ENCODE assay signal across 28 mouse cellular contexts in genomic region chr13:10566825-10567224, GRCm38 (mm10).
DNase-seq lines count a peak whose midpoint lies in the region; ATAC-seq lines count a peak whose summit lies in the region.
"Had no signal": no experiment of that assay in that cellular context is flagged by ENCODE, and none has a peak within 500 bp of the region (broad histone marks: within the 10 kb centered on the region; RNA-seq: fewer than 3 reads in every experiment).

No protein-coding gene starts in this region.

- DNase-seq in frontal cortex, postnatal 25 days (ENCODE audit: low spot score in 2 of 2), result no peak
- peak; percentile 10 for DNase-seq in right cerebral cortex, adult 18-20 months
- no peak for DNase-seq in right cerebral cortex, postnatal 36 days (ENCODE audit: low spot score in 2 of 2)
- no peak for DNase-seq in hindbrain, embryonic 11.5 days (ENCODE audit: low spot score)
- DNase-seq: adrenal gland, adult 8-10 months; adrenal gland, postnatal 14 days; adrenal gland, postnatal 36 days; B cell, adult 2 months; cerebellum, adult 11 months; cerebellum, adult 18-20 months; cerebellum, adult 8-10 months; cerebellum, adult 9-11 months; cerebellum, postnatal 14 days; cerebellum, postnatal 36 days; embryo, embryonic 11 days had no signal

- H3K4me3 ChIP-seq in hindbrain, embryonic 11.5 days (ENCODE audit: low read depth, low read length), result no peak overlapping the region
- H3K4me3 ChIP-seq: embryonic facial prominence, embryonic 13.5 days; embryonic facial prominence, embryonic 15.5 days; erythroblast, embryonic 14.5 days; forebrain, embryonic 10.5 days; forebrain, embryonic 12.5 days had no signal

- no peak overlapping the region for H3K27ac ChIP-seq in hindbrain, embryonic 11.5 days (ENCODE audit: low read depth, low read length)
- H3K27ac ChIP-seq: embryonic facial prominence, embryonic 13.5 days; embryonic facial prominence, embryonic 15.5 days; forebrain, embryonic 10.5 days; forebrain, embryonic 12.5 days had no signal

- WGBS in hindbrain, embryonic 11.5 days, result 95% methylated on average over 1 of the region's 1 CpGs

- no peak overlapping the region for H3K9ac ChIP-seq in hindbrain, embryonic 11.5 days (ENCODE audit: low read depth, low read length)
- H3K9ac ChIP-seq: embryonic facial prominence, embryonic 13.5 days; embryonic facial prominence, embryonic 15.5 days; forebrain, embryonic 12.5 days had no signal

- peak; percentile 93 for ATAC-seq in frontal cortex, adult (ENCODE audit: low TSS enrichment)
- no peak for ATAC-seq in hindbrain, embryonic 11.5 days (ENCODE audit: low FRiP score)
- ATAC-seq: activated CD4-positive, CD25-positive, alpha-beta regulatory T cell, adult 4 months; CD4-positive, CD25-positive, alpha-beta regulatory T cell, adult 4 months; forebrain, embryonic 14.5 days; forebrain, embryonic 16.5 days; Patski had no signal

- no peaks in the 10 kb centered on the region for H3K27me3 ChIP-seq in hindbrain, embryonic 11.5 days (ENCODE audit: control insufficient read depth, insufficient read depth, low read length)
- H3K27me3 ChIP-seq: CH12.LX; embryonic facial prominence, embryonic 13.5 days; embryonic facial prominence, embryonic 15.5 days; forebrain, embryonic 12.5 days; Patski had no signal

- H3K9me3 ChIP-seq in hindbrain, embryonic 11.5 days (ENCODE audit: control insufficient read depth, low read length), result no peaks in the 10 kb centered on the region
- H3K9me3 ChIP-seq: embryonic facial prominence, embryonic 13.5 days; embryonic facial prominence, embryonic 15.5 days; forebrain, embryonic 10.5 days; forebrain, embryonic 12.5 days; G1E had no signal

- H3K4me2 ChIP-seq in hindbrain, embryonic 11.5 days (replicated peaks; ENCODE audit: low read depth, low read length), result no peak overlapping the region
- H3K4me2 ChIP-seq: embryonic facial prominence, embryonic 13.5 days; embryonic facial prominence, embryonic 15.5 days; forebrain, embryonic 12.5 days had no signal

- no peaks in the 10 kb centered on the region for H3K4me1 ChIP-seq in hindbrain, embryonic 11.5 days (replicated peaks; ENCODE audit: control insufficient read depth, insufficient read depth, low read length)
- H3K4me1 ChIP-seq: embryonic facial prominence, embryonic 13.5 days; embryonic facial prominence, embryonic 15.5 days; forebrain, embryonic 10.5 days; forebrain, embryonic 12.5 days had no signal

- no peaks in the 10 kb centered on the region for H3K36me3 ChIP-seq in hindbrain, embryonic 11.5 days (ENCODE audit: control insufficient read depth, insufficient read depth, low read length)
- H3K36me3 ChIP-seq: embryonic facial prominence, embryonic 13.5 days; embryonic facial prominence, embryonic 15.5 days; forebrain, embryonic 10.5 days; forebrain, embryonic 12.5 days; G1E had no signal
